Mouse (Mus musculus): ENCODE data around the gene Tbx4.

DNA sequence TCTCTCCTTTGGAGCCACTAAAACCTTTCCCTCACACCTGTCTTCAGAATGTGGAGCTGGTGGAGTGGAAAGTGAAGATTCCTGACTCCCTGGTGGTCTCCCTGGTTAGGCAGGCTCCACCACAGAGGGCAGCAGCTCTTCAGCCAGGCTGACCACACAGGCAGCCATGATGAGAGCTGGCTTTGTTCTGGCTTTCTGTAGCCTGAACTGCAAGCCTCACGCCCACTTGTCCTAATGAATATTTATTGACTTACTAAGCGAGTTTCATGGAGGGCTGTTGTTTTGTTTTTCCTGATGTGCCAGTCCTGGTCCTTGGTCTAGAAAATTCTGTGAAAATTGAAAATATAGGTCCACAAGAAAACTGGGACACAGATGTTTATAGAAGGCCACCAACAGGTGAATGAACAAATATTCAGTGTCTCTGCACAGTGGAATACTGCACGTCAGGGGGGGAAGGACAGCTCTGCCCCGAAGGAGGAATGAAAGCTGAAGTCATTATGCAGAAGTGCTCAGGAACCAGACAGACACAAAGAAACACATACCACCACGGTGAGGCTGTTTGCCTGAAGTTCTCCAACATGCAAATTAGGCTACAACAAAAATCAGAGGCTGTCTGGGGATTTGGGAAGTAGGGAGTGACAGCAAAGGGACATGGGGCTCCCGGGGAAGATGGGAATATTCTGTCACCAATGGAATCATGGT, 28.1 kb upstream of the Tbx4 start:
- TF ChIP-seq POLR2A (IDR thresholded peaks at IDR 0.05; ENCODE audit: extremely low read depth, insufficient read depth, low read length) (no peak), CTCF (IDR thresholded peaks at IDR 0.05; ENCODE audit: extremely low read depth, insufficient read depth, low read length) (no peak)
